Mouse (Mus musculus) heart, embryonic 13.5 days (tissue): ENCODE results near the gene Syap1. TPM values are rescaled to one million over a fixed set of nuclear protein-coding genes. Genes with fewer than 3 reads are reported as not detected.

Experiments
- ATAC-seq: fragments of 200-750 bp; cut with Nextera tagmentation; 2 replicates; pipeline ENCODE4 v1.8.0; 2017; ENCODE audit warnings: moderate TSS enrichment; ENCODE audit not compliant: insufficient number of reproducible peaks, low FRiP score, low TSS enrichment; ENCODE audit errors: extremely low read depth
- H3K27ac ChIP-seq: fragments of 300-500 bp; sonication (generic); replicated peaks from 2 replicates; pipeline ENCODE4 v1.5.1; 2015; ENCODE audit warnings: moderate library complexity, mild to moderate bottlenecking, inconsistent platforms
- H3K27me3 ChIP-seq: fragments of 300-500 bp; sonication (generic); replicated peaks from 2 replicates; pipeline ENCODE4 v1.6.1; 2015; ENCODE audit warnings: mild to moderate bottlenecking, inconsistent platforms
- H3K36me3 ChIP-seq: fragments of 300-500 bp; sonication (generic); 2 replicates; pipeline ENCODE4 v1.6.1; 2015; ENCODE audit warnings: mild to moderate bottlenecking, inconsistent platforms
- H3K4me1 ChIP-seq: fragments of 300-500 bp; sonication (generic); 2 replicates; pipeline ENCODE4 v1.6.1; 2015; ENCODE audit warnings: inconsistent platforms
- H3K4me2 ChIP-seq: fragments of 300-500 bp; sonication (generic); 2 replicates; pipeline ENCODE4 v1.6.1; 2015; ENCODE audit warnings: inconsistent platforms, mild to moderate bottlenecking, moderate library complexity
- H3K4me3 ChIP-seq: fragments of 300-500 bp; sonication (generic); 2 replicates; pipeline ENCODE4 v1.5.1; 2015; ENCODE audit warnings: moderate library complexity, mild to moderate bottlenecking, inconsistent platforms
- H3K9ac ChIP-seq: fragments of 300-500 bp; sonication (generic); 2 replicates; pipeline ENCODE4 v1.6.1; 2015; ENCODE audit warnings: inconsistent platforms, mild to moderate bottlenecking, moderate library complexity
- H3K9me3 ChIP-seq: fragments of 300-500 bp; sonication (generic); 2 replicates; pipeline ENCODE4 v1.6.1; 2016; ENCODE audit warnings: inconsistent platforms
- WGBS: fragments of 180-500 bp; shearing (Covaris S2); methylation state at CpG from one replicate; pipeline ENCODE4 v1.1.7; 2015; ENCODE audit warnings: mixed read lengths; 5-methylcytosine and 5-hydroxymethylcytosine counted together
- microRNA counts: library from miRNA; unstranded; fragments of <30 nt; microRNA quantifications from one replicate; lab custom pipeline; 2016
- microRNA-seq: library from miRNA; unstranded; fragments of <30 nt; microRNA quantifications from one replicate; pipeline ENCODE4, GENCODE M21; 2016
- polyA plus RNA-seq: library from polyadenylated mRNA; unstranded; fragments of >200 nt; fragmentation: Nextera tagmentation; extraction: Ambion mirVana; gene quantifications from 2 replicates; pipeline ENCODE4 v1.2.1, GENCODE M21; 2015

Gene Syap1
- polyA plus RNA-seq, 1 experiment from 2014 or later = 22.9 TPM

DNA sequence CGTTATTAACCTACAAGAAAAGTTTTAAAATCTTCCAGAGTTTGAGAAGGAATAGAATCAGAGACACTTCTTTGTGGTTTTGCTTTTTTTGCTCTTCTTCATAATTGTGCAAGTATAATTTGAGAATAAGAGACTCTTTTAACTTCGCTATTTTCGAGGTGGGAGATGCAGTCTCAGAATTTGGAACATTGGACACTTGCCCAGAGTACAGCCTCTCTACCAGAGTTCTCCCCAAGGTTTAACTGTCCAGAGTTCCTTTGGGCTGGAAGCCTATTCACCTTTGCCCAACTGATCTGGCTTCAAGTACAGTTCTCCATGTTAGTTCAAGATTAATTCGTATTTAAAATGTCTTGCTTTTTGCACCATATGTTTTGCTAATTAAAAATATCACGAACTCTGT, 58.5 kb downstream of the Syap1 start:
- H3K4me2 ChIP-seq = peak overlapping the region; percentile 59
- H3K27ac ChIP-seq = peak overlapping the region; percentile 42; the same call in 1 of the 2 replicates
- WGBS = 30% methylated on average over 5 of the region's 5 CpGs
- H3K4me1 ChIP-seq = no peaks in the 10 kb centered on the region
- peak overlapping the region; percentile 62; the same call in 1 of the 2 replicates for H3K9ac ChIP-seq
- peaks cover 4% of the 10 kb centered on the region for H3K27me3 ChIP-seq
- no peaks in the 10 kb centered on the region for H3K36me3 ChIP-seq
- H3K4me3 ChIP-seq = peak overlapping the region; percentile 66
- no peaks in the 10 kb centered on the region for H3K9me3 ChIP-seq
- ATAC-seq = no peak

DNA sequence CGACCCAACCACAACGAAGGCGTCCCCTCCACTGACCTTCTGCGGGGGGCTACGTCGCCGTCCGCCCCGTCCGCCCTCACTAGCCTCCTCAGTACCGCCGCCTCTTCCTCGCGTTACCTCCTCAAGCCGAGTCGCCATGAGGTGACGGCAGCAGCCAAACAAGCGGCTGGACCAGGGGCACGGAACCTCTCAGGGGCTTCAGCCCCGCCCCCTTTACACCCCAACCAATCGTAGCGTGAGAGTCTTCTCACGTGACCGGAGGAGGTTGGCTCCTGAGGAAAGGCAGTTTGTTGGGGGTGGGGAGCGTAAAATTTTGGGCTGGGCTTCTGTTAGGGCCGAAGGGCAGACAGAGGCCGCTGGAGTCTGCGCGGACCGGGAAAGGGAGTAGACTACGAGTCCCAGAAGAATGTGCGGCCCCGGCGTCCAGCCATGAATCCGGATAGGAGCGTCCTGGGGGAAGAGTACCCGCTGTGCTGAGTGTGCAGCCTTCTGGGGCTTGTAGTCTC, 59.0 kb downstream of the Syap1 start, which contains the start of gene Txlng:
Txlng (minus strand) TSS at position 252 of the 506 bp plus-strand sequence.
- peak within 1 kb of the TSS; percentile 82 for H3K9ac ChIP-seq
- WGBS = 11% methylated on average over 37 of the region's 37 CpGs
- no peaks in the 10 kb centered on the region for H3K9me3 ChIP-seq
- peaks cover 4% of the 10 kb centered on the region for H3K27me3 ChIP-seq
- peak within 1 kb of the TSS; percentile 87 for H3K4me2 ChIP-seq
- no peaks in the 10 kb centered on the region for H3K4me1 ChIP-seq
- peak; percentile 97 for ATAC-seq
- no peaks in the 10 kb centered on the region for H3K36me3 ChIP-seq
- H3K27ac ChIP-seq = peak within 1 kb of the TSS; percentile 42; the same call in 1 of the 2 replicates
- peak within 1 kb of the TSS; percentile 66 for H3K4me3 ChIP-seq

DNA sequence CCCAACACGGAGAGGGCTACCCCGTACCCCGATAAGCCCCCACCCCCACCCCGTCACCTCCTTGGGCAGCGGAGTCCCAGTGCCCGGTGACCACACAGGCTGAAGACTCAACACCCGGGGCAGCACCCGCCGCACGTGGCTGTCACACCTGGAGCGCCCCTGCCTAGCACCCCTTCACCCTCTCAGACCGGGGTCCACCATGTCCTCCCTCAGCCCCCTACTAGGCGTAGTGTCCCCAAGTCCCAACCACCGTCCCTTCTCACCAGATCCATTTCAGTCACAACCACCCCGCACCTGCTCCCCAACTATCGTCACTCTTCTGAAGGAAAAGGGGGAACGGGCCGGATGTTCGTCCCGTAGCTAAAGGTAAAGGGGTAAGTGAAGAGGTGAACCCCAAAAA, 59.5 kb downstream of the Syap1 start:
- no peaks in the 10 kb centered on the region for H3K36me3 ChIP-seq
- no peak overlapping the region for H3K27ac ChIP-seq
- H3K9ac ChIP-seq = peak overlapping the region; percentile 82
- ATAC-seq = peak; percentile 11; the same call in 1 of the 2 replicates
- H3K4me3 ChIP-seq = peak overlapping the region; percentile 66
- 20% methylated on average over 14 of the region's 20 CpGs for WGBS
- peak overlapping the region; percentile 87 for H3K4me2 ChIP-seq
- H3K27me3 ChIP-seq = peaks cover 4% of the 10 kb centered on the region
- H3K9me3 ChIP-seq = no peaks in the 10 kb centered on the region
- H3K4me1 ChIP-seq = no peaks in the 10 kb centered on the region

DNA sequence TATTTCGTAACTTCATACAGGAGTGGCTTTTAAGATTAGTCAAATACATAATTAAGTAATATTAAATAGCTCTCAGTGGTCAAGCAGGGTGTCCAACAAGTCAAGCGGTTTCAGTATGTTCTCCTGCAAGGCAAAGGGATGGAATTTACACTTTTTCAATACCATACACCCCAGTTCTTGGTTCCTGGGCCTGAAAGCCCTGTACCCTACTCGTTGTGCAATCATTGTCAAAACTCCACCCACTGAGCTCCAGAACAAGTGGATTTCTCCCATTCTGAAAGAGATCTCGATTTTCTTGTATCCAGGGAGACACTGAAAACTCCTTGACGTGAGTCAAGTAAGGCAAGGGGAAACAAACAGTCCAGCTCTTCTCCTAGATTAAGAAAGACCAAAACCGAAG, 60.2 kb downstream of the Syap1 start:
- Histone ChIP-seq H3K27ac (no peak overlapping the region), H3K36me3 (no peaks in the 10 kb centered on the region), H3K4me2 (peak overlapping the region; percentile 87), H3K9ac (no peak overlapping the region; the same call in 1 of the 2 replicates), H3K4me3 (peak overlapping the region; percentile 66), H3K27me3 (peaks cover 4% of the 10 kb centered on the region), H3K4me1 (no peaks in the 10 kb centered on the region), H3K9me3 (no peaks in the 10 kb centered on the region)
- no peak for ATAC-seq
- 40% methylated on average over 6 of the region's 6 CpGs for WGBS

MicroRNAs encoded within 50 kb of the gene (microRNA counts, 519-probe panel; counts per million panel counts)
- microRNA mmu-miR-3473 (lab: Ali Mortazavi, UCI) = 209 counts per million, percentile 61 among the panel's probes with 10 or more counts

Small RNA genes lying within 50 kb of the gene (microRNA-seq; reads per million reads assigned to microRNA genes)
- gene Mir3473a = not detected

Other genes starting within 250 kb of the Syap1 start
- 0.13 and 0.25 TPM in 2 replicates for gene Reps2, start 244.8 kb downstream of the Syap1 start, polyA plus RNA-seq
- gene Rbbp7, start 128.0 kb downstream of the Syap1 start, polyA plus RNA-seq = 383 and 413 TPM in 2 replicates
- gene Txlng, start 59.0 kb downstream of the Syap1 start, polyA plus RNA-seq = 9.3 and 10.9 TPM in 2 replicates
- gene Ctps2, start 12.8 kb upstream of the Syap1 start, polyA plus RNA-seq = 55.8 and 57.4 TPM in 2 replicates
- not detected in 2 replicates for gene S100g, start 76.2 kb upstream of the Syap1 start, polyA plus RNA-seq